Mouse (Mus musculus) bone marrow, adult 2 months (tissue): ENCODE data around the gene Tbc1d30.

ENCODE experiments used
- CTCF ChIP-seq: fragments of 200-500 bp; IDR thresholded peaks from 2 replicates; pipeline ENCODE4 v1.5.1; 2011; ENCODE audit warnings: low read length, control low read depth; ENCODE audit not compliant: control insufficient read depth, insufficient read depth
- POLR2A ChIP-seq: fragments of 200-500 bp; IDR thresholded peaks from 2 replicates; pipeline ENCODE4 v1.6.1; 2011; ENCODE audit warnings: low read depth, mild to moderate bottlenecking, control low read depth, low read length, borderline replicate concordance; ENCODE audit not compliant: control insufficient read depth

DNA sequence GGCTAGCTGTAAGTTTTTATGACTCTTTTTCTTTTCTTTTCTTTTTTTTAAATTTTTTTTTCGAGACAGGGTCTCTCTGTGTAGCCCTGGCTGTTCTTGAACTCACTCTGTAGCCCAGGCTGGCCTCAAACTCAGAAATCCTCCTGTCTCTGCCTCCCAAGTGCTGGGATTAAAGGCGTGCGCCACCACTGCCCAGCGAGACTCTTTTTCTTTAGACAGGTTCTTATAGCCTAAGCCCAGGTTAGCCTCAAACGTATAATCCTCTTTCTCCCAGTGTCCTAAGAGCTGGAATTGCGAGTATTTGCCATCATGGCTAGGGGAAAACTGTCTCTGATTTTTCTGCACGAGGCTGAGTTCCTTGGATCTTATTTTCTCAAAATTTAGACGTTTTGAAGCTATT is 12.1 kb upstream of the Tbc1d30 start:
- TF ChIP-seq CTCF (no peak), POLR2A (no peak)
